Mouse (Mus musculus) embryo, embryonic 11 days (tissue): Measurements from ENCODE around the gene Armh4.

Source experiments
- DNase-seq: peaks from one replicate; pipeline ENCODE4 v3.0.0-alpha.2; 2015

The Armh4 gene

DNA sequence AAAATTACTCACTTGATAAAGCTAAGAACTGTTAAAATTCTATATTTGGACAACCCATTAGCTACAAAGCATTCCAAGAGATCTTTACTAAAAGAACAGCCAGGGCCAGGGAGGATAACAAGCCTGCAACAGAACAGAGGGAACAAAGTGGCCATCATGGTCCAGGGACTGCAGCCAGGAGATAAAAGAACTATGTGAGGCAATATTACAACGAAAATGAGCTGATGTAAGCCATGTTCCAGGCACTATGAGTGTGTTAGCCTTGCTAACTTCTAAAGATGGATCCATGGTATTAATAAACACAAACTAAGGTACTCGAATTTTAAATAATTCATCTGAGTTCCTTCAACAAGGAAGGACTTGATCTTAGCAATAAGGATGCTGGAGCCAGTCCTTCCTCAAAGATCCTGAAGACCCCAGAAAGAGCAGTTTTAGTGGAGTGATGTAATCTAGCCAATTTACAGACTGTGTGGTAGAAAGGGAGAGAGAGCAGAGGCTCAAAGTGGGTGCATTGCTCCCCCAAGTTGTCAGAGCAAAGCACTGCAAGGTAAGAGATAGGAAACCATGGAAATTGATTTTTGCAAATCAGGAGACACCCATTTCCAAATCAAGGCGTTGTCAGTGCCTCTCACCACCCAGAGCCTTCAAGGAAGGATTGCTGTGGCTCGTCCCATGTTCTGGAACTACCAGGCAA, 59.7 kb downstream of the Armh4 start:
- DNase-seq = peak; percentile 12

DNA sequence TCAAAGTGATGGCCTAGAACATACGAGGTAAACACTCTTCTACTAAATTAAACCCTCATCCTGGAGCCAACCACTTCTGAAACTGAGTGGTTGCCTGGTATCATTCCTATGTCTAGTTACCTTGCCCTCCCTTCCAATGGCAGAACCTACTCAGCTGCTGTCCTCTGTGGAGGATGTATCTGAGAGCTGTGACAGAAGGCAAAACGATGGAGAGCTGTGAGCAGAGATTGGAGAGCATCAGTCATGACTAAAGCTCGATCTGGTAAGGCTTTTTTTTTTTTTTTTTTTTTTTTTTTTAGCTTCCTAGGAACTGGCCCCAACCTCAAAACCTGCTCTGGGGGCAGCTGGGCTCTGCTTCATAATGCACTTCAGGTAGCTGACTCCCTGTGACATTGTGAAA, 60.4 kb downstream of the Armh4 start:
- no peak for DNase-seq

DNA sequence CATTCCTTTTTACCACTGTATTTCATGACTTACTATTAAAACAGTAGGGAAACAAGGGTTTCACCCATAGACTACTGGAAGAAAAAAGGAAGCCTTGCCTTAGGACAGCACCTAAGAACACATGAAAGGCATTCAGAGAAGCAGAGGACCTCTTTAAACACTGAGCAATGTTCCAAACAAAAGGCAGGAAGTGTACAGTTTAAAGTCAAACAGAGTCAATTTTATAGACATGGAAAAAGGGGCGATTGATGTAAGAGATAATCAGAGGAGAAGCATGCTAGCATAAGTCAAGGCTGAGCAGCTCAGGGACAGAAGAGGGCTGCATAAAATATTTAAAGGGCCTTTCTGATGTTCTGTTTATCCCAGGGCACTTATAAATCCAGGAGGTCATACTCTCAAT, 61.9 kb downstream of the Armh4 start:
- no peak for DNase-seq

DNA sequence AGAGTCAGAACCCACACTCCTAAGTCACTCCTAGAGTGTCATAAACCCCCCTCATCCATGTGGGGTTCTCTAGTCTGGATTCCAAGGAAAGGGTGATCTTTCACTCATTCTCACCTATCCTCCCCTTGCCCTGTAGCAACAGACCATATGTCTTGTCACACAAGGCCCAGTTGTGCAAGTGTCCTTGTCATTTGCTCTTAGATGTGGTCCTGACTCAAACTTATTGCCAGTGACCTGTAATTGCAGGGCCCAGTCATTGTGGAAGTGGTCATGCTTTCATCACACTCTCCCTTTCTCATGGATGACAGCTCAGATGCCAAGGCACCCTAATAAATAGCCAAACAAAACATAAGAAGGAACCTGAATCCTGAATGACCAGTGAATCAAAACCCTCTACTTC, 63.5 kb downstream of the Armh4 start:
- no peak for DNase-seq

DNA sequence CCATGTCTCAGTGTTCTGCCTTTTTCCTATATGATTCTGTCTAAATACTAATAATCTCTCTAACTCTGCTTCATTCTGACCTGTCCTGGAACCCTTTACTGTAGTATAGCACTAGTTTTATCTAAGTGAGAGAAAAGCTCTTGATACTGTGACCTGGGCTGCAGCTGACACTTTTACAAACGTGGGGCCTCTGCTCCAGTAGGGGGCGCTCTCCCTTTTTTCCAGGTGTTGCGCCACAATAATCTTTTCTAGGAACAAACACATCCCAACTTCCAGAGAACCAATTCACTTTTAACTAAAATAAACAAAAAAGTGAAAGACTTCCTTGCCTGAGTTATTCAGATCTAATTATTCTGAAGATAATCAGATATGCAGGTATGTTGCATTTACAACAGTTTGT, 72.2 kb downstream of the Armh4 start:
- no peak for DNase-seq

DNA sequence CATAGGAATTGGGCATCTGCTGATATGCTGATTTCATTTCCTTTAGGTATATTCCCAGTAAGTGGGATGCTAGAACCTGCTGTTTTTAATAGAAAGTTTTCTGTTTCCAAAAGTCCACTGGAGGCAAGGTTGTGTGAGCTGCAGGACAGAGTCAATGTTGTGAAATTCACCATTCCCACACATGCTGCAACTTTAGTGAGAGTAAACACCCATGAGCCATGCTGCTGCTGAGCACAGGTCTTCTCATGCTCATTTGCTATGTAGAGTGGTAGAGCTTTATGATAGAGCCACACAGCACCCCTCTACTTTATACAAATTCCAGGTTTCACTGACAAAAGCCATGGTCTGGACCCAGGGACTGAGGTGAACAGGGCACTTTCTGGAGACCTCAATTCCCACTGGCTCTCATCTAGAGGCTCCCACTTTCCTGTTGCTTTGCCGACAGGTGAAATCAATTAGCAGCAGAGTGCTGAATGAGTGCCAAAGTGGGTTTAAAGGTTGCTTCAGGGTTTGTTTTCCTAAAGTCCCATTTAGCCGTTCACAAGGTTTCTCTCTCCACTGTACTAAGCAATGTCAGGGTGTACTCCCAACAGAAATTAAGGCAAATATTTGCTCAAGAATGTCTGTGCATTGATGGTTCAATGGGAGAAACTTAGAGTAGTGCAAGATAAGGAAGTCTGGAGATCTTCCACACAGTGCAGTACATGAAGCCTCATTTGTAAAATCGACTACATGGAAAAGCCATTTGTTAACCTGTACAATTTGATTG, 79.6 kb downstream of the Armh4 start:
- DNase-seq = peak; percentile 20

DNA sequence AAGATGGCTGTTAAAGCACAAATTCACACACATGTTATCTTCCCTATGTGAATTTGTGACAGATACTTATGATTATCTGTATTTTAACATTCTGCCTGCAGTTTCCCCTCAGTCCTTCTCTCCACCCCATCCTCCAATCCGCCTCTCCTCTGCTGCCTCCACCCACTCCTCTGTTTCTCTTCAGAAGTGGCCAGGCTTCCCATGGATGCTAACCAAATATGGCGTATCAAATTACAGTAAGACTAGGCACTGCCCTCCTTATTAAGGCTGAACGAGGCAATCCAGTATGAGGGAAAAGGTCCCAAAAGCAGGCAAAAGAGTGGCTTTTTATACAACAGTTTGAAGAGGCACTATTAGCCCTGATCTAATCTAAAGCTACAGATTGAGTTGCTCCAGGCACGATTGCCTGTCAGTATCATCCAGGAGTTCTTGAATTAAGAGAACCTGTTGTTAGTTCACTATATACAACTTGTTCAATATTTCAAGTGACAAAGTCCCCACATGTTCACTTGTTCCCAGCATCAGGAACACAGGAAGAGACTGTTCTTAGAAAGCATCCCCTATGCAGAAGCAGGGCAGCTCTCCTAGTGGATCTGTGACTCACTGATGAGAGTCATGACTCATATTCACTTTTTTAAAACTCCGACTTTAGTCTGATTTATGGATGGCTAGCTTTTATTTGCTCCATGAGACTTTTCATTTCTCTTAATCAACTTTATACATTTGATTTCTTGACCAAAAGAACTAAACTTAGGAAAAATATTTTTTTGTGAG, 103.5 kb downstream of the Armh4 start:
- peak; percentile 29 for DNase-seq

DNA sequence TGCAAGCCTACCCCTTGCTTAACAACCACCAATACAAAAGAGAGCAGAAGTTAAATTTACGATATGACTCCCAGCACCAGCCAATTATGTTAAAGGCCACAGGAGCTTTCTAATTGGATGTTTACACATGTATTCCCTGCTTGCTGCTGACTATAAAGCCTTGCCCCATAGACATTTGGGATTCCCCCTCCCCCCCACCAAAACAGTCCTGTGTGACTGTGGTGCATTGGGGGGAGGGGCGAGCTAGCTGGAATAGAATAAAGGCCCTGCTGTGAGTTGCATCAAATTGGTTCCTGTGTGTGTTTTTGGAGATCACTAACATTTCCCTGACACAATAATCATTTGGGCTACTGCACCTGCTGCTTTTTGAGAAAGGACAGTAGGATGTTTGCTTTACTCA, 106.6 kb downstream of the Armh4 start:
- no peak for DNase-seq

DNA sequence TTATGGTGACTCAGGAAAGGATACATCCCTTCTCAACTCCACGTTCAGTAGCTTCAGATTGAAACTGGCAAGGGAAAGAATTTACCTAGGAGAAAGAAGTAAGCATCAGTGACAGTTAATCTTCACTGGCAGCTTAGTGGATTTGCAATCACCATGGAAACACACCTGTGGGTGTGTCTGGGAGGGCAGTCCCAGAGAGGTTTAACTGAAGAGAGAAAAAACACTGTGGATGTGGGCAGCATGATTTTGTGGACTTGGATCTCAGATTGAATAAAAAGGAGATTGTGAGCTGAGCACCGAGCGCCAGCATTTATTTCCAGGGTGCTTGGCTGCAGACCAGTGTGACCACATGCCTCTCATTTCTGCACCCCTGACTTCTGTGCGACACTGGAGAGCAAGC, 122.7 kb downstream of the Armh4 start:
- DNase-seq = no peak

DNA sequence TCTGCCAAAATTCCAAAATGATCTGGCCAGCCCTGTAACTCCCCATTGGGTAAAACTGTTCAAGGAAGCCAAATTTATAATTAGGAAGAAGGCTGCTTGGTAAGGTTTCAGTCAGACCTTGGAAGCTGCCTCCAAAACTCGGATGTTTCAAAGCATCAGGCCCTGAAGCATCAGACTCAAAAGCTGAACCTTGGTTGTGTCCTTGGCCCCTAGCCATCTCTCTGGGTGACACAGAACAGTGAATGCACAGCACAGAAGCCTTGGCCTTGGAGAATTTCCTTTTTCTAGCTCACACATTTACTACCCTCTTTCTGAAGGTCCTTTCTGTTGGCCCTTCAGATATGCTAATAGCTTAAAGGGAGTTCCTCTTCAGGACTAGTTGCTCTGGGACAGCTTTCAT, 134.0 kb downstream of the Armh4 start:
- DNase-seq = no peak

DNA sequence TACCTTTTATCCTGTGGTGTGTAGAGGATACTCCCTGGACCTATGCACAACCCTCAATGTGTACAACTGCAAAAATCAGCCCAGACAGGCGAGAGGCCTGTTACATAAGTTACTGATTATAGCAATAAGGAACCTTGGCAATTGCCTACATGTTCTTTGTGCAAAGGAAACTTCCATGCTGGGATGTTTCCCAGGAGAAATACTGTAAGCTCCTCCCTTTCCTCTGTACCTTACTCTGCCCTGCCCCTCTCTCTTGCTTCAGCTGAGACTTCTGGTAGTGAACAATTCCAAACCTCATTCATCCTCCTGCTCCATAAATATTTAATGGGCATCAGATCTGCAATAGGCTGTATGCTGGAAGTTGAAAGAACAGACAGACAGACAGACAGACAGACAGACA, 145.8 kb downstream of the Armh4 start:
- DNase-seq = no peak

DNA sequence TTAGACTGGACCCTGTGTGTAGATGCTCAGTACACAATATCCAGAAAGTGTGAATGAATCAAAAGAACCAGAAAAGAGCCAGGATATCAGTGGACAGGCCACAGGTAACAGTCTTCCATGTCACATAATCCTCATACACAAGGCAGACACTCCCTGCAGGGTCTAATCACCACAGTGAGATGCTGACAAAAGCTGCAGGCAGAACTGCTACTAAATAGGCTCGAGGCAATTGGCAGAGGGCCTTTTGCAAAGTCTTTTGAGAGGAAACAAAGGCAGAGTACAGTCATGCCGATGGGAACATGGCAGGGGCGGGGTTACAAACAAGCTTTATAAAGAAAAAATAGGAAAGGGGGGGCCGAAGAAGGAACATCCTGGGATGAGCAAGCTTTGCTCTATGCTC, 157.1 kb downstream of the Armh4 start:
- no peak for DNase-seq
